Mouse (Mus musculus): ENCODE results near the gene Slc25a44. TPM values are rescaled to one million over a fixed set of nuclear protein-coding genes. Genes with fewer than 3 reads are reported as not detected.
A peak's percentile ranks its signal among the peaks of the same experiment; 100 is the strongest.

Slc25a44 gene
- polyA plus RNA-seq, 1 experiment from 2014 or later, result 17.0 TPM

DNA sequence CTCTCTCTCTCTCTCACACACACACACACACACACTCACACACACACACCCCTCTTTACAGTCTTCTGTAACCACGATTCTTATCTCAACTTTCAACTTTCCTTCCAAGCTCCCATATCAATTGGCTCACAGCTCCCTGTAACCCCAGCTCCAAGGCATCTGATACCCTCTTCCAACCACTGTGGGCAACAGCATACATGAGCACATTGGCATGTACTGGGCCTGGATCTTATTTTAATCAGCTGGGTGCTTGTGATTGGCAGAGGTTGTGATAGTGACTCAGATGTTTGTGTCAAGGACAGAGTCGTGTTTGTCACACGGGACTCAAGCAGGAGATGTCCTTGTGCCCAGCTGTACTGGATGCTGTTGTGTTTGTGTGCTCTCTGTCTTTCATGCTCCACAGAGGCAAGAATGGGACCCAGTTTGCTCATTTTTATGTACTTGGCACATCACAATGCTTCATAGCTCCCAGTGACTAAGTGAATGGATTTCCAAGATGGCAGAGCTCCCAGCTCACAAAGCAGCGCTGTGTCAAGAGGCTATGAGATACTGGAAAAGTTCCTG lies 2.5 kb upstream of the Slc25a44 start:
- Histone ChIP-seq H3K36me3 (no peaks in the 10 kb centered on the region), H3K9me3 (no peaks in the 10 kb centered on the region), H3K27me3 (no peaks in the 10 kb centered on the region), H3K4me3 (no peak overlapping the region), H3K9ac (no peak overlapping the region), H3K27ac (no peak overlapping the region), H3K4me1 (peaks cover 11% of the 10 kb centered on the region), H3K4me2 (replicated peaks) (no peak overlapping the region)
- WGBS, result 69% methylated on average over 4 of the region's 4 CpGs
- ATAC-seq (ENCODE audit: insufficient number of reproducible peaks, insufficient read depth, low FRiP score, low TSS enrichment), result no peak

DNA sequence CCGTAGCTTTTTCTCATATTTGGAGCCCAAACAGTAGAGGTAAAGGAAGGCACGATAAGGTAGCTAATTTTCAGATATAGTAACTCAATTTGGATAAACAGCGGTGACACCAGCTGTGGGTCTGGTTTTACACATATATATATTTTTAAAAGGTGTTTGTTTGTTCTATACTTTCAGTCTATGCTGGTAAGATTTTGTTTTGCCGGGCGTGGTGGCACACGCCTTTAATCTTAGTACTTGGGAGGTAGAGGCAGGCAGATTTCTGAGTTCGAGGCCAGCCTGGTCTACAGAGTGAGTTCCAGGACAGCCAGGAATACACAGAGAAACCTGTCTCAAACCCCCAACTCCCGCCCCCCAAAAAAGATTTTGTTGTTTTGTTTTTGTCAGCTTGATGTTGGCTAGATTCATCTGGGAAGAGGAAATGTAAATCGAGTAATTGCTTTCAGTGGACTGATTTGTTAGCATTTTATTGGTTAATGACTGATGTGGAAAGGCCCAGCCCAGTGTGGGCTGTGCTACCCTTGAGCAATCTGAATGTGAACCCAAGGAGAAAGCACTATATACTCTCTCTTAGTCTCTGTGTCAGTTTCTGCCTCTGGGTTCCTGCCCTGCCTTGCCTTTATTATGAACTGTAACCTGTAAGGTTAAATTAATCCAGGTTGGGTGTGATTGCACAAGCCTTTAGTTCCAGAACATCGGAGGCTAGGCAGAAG lies 925 bp upstream of the Slc25a44 start:
- no peak for ATAC-seq (ENCODE audit: insufficient number of reproducible peaks, insufficient read depth, low FRiP score, low TSS enrichment)
- H3K4me3 ChIP-seq, result no peak overlapping the region
- H3K9ac ChIP-seq, result no peak overlapping the region
- no peaks in the 10 kb centered on the region for H3K9me3 ChIP-seq
- 82% methylated on average over 10 of the region's 10 CpGs for WGBS
- peaks cover 11% of the 10 kb centered on the region for H3K4me1 ChIP-seq
- H3K27me3 ChIP-seq, result no peaks in the 10 kb centered on the region
- peaks cover 6% of the 10 kb centered on the region for H3K36me3 ChIP-seq
- H3K27ac ChIP-seq, result no peak overlapping the region
- H3K4me2 ChIP-seq (replicated peaks), result no peak overlapping the region

DNA sequence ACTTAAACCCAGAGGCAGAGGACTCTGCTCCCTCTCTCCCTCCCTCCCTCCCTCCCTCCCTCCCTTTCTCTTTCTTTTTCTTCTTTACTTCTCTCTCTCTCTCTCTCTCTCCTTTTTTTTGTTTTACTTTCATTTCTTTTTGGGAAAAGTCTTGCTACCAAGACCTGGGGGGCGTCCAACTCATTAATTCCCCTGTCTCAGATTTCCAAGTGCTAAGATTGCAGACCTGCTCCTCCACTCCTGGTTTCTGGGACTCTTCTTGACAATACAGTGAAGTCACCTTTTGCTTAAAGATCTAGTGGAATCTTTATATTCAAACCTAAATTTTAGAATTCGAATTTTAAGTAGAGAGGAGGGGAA lies 371 bp upstream of the Slc25a44 start:
- WGBS, result 6% methylated on average over 2 of the region's 2 CpGs
- Histone ChIP-seq H3K4me2 (replicated peaks) (peak overlapping the region; percentile 83), H3K27me3 (no peaks in the 10 kb centered on the region), H3K9ac (no peak overlapping the region), H3K4me1 (peaks cover 11% of the 10 kb centered on the region), H3K9me3 (no peaks in the 10 kb centered on the region), H3K4me3 (peak overlapping the region; percentile 65), H3K36me3 (peaks cover 11% of the 10 kb centered on the region), H3K27ac (no peak overlapping the region)
- ATAC-seq (ENCODE audit: insufficient number of reproducible peaks, insufficient read depth, low FRiP score, low TSS enrichment), result no peak

DNA sequence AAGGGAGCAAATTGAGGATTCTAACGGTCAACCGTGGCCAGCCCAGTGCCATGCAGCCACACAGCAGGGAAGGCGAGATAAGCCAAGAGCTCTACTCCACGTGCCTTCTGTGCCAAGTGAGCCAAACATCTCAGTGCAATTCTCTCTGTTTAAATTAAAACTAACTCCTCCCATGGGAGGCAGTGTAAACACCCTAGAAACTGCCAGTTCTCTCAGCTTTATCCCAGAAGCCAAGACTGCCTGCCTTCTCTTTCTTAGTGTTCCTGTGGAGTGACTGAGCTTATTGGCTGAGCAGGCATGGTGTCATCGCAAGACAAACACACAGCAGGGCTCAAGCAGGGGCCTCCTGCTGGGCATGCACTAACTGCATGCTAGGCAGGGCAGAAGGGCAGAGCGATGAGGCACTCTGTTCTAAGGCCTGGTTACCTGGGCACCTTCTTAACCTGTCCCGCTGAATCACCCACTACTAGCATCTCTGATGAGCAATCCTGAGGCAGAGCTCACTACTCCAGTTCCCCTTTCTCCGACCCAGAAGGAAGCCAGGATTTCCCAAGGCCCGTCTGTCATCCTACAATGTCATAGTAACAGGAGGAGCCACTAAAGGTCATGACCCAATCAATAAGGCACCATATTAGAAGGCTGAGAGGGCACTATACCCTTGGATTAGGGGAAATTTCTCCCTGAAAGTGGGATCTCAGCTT lies 2.8 kb downstream of the Slc25a44 start:
- H3K4me2 ChIP-seq (replicated peaks), result no peak overlapping the region
- H3K4me1 ChIP-seq, result peaks cover 11% of the 10 kb centered on the region
- no peaks in the 10 kb centered on the region for H3K27me3 ChIP-seq
- 45% methylated on average over 9 of the region's 9 CpGs for WGBS
- no peak overlapping the region for H3K9ac ChIP-seq
- no peak for ATAC-seq (ENCODE audit: insufficient number of reproducible peaks, insufficient read depth, low FRiP score, low TSS enrichment)
- H3K9me3 ChIP-seq, result no peaks in the 10 kb centered on the region
- H3K27ac ChIP-seq, result no peak overlapping the region
- H3K4me3 ChIP-seq, result no peak overlapping the region
- H3K36me3 ChIP-seq, result peaks cover 40% of the 10 kb centered on the region

DNA sequence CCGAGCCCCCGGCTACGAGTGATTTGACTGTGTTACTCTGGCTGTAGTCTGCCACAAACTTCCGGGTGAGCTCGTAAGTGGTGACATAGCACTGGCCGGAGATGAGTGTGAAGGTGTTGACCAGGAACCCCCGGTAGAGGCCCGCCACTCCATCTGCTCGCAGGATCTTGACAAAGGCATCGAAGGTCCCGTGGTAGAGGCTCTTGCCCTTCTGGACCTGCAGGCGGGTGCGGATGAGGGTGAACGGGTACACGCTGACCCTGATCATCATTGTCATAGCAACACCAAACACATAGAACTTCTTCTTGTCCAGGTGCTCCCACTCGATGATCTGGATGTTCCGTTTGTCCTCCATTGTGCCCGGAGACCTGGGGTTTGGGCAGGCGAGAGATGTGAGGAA lies 4.2 kb downstream of the Slc25a44 start:
- Histone ChIP-seq H3K27me3 (no peaks in the 10 kb centered on the region), H3K4me1 (peaks cover 11% of the 10 kb centered on the region), H3K27ac (no peak overlapping the region), H3K9me3 (no peaks in the 10 kb centered on the region), H3K9ac (no peak overlapping the region), H3K4me2 (replicated peaks) (no peak overlapping the region), H3K4me3 (no peak overlapping the region), H3K36me3 (peaks cover 52% of the 10 kb centered on the region)
- 91% methylated on average over 19 of the region's 19 CpGs for WGBS
- no peak for ATAC-seq (ENCODE audit: insufficient number of reproducible peaks, insufficient read depth, low FRiP score, low TSS enrichment)

DNA sequence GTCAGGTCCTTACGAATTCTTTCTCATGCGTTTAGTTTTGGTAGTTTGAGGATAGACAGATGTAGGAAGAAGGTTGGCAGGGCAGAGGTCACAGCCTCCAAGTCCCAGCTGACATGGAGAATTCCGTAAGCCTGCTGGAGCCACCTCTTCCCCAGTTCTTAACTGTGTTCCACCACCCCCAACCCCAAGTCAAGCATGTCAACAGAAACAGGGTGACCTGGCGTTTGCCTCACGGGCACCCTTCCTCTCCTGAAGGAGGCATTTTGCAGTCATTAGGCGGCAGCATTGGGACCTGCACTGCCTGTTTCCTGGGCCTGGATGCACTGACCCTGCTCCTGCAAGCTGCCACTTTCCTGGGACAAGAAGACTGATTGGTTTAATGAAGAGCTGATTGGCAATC lies 6.9 kb downstream of the Slc25a44 start:
- no peak overlapping the region for H3K27ac ChIP-seq
- ATAC-seq (ENCODE audit: insufficient number of reproducible peaks, insufficient read depth, low FRiP score, low TSS enrichment), result no peak
- no peaks in the 10 kb centered on the region for H3K9me3 ChIP-seq
- no peak overlapping the region for H3K9ac ChIP-seq
- H3K4me3 ChIP-seq, result no peak overlapping the region
- H3K27me3 ChIP-seq, result no peaks in the 10 kb centered on the region
- no peaks in the 10 kb centered on the region; the same call in 1 of the 2 replicates for H3K4me1 ChIP-seq
- 83% methylated on average over 6 of the region's 6 CpGs for WGBS
- peaks cover 78% of the 10 kb centered on the region for H3K36me3 ChIP-seq
- no peak overlapping the region for H3K4me2 ChIP-seq (replicated peaks)

DNA sequence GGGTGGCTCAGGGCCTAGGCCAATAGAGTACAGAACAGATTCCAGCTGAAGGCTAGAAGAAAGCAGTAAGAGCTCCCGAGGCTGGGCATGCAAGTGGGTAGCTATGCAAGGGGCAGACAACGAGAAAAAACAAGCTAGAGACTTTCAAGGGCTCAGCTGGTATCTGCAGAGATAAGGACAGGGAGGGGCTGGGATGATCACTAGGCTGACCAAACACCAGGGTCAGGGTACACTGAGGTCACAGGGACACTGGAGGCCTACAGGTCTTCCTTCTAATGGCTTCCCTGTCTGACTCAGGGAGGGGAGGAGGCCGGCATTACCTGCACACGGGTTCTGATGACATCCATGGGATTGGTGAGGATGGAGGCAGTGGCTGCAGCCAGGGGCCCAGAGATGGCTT lies 9.3 kb downstream of the Slc25a44 start:
- H3K27me3 ChIP-seq, result no peaks in the 10 kb centered on the region
- H3K4me1 ChIP-seq, result no peaks in the 10 kb centered on the region
- 83% methylated on average over 4 of the region's 4 CpGs for WGBS
- no peak overlapping the region for H3K4me2 ChIP-seq (replicated peaks)
- no peaks in the 10 kb centered on the region for H3K9me3 ChIP-seq
- peaks cover 86% of the 10 kb centered on the region for H3K36me3 ChIP-seq
- no peak overlapping the region for H3K27ac ChIP-seq
- H3K9ac ChIP-seq, result no peak overlapping the region
- ATAC-seq (ENCODE audit: insufficient number of reproducible peaks, insufficient read depth, low FRiP score, low TSS enrichment), result no peak
- no peak overlapping the region for H3K4me3 ChIP-seq

DNA sequence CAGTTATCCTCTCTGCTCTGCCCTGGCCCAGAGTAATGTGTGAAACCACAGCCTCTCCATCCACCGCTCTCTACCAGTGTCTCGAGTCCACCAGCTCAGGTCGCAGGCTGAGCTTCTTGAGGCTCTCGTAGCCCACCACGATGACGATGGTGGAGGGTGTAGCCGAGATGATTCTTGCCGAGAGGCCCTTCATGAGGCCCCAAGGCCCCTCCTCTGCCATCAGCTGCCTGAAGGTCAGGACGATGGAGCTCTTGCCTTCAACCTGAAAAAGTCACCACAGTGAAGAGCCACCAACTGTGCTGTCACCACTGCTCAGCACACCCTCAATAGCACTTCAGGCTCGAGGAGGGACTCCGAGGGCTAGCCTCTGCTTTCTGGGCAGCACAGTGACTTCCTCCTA lies 12.3 kb downstream of the Slc25a44 start:
- no peak for ATAC-seq (ENCODE audit: insufficient number of reproducible peaks, insufficient read depth, low FRiP score, low TSS enrichment)
- Histone ChIP-seq H3K9me3 (no peaks in the 10 kb centered on the region), H3K27me3 (no peaks in the 10 kb centered on the region), H3K36me3 (peaks cover 56% of the 10 kb centered on the region), H3K4me3 (no peak overlapping the region), H3K27ac (no peak overlapping the region), H3K4me2 (replicated peaks) (no peak overlapping the region), H3K4me1 (peaks cover 11% of the 10 kb centered on the region), H3K9ac (no peak overlapping the region)
- WGBS, result 89% methylated on average over 11 of the region's 11 CpGs

DNA sequence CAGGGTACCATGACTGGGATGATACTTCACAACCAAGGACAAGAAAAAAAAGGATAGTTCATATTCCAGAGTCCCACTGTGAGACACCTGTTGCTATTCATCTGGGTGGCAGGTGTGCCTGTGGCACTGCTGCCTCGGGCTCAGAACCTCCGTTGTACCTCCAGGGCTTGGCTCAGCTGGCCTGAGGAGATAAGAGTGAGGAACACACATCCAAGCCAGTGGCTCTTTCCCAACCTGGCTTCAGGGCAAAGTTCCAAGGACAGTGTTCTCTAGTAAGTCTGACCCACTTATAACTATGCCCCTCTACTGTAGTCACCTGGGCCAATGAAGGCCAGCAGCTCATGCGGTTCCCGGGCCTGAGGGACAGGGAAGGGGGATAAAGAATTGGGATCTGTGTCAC lies 13.3 kb downstream of the Slc25a44 start:
- H3K36me3 ChIP-seq, result peaks cover 51% of the 10 kb centered on the region
- H3K27me3 ChIP-seq, result no peaks in the 10 kb centered on the region
- no peak overlapping the region for H3K4me3 ChIP-seq
- H3K4me2 ChIP-seq (replicated peaks), result no peak overlapping the region
- no peak overlapping the region for H3K9ac ChIP-seq
- H3K27ac ChIP-seq, result no peak overlapping the region
- 86% methylated on average over 4 of the region's 4 CpGs for WGBS
- no peaks in the 10 kb centered on the region for H3K9me3 ChIP-seq
- no peak for ATAC-seq (ENCODE audit: insufficient number of reproducible peaks, insufficient read depth, low FRiP score, low TSS enrichment)
- peaks cover 11% of the 10 kb centered on the region for H3K4me1 ChIP-seq

DNA sequence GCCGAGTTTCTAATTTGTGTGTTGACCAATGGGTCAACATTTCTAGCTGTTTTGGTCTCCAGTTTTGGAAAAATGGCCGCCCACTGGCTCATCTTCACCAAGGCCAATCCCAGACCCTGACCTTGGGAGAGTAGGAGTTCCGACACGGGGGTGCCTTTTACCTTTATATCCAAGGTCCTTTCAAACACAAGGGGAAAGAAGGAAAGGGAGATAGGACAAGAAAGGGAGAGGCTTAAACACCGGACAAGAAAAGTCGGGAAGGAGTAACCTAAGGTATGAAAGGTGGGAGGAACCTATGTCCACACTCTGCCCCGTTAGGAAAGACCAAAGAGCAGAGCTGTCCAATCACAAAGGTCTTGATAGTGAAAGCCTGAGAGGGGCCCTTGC lies 14.3 kb downstream of the Slc25a44 start:
- peak overlapping the region; percentile 66 for H3K4me2 ChIP-seq (replicated peaks)
- no peaks in the 10 kb centered on the region for H3K9me3 ChIP-seq
- ATAC-seq (ENCODE audit: insufficient number of reproducible peaks, insufficient read depth, low FRiP score, low TSS enrichment), result no peak
- peaks cover 11% of the 10 kb centered on the region for H3K4me1 ChIP-seq
- H3K27ac ChIP-seq, result peak overlapping the region; percentile 94; the same call in 1 of the 2 replicates
- H3K27me3 ChIP-seq, result no peaks in the 10 kb centered on the region
- WGBS, result 30% methylated on average over 7 of the region's 7 CpGs
- peak overlapping the region; percentile 89; the same call in 1 of the 2 replicates for H3K9ac ChIP-seq
- peak overlapping the region; percentile 62 for H3K4me3 ChIP-seq
- H3K36me3 ChIP-seq, result peaks cover 40% of the 10 kb centered on the region

DNA sequence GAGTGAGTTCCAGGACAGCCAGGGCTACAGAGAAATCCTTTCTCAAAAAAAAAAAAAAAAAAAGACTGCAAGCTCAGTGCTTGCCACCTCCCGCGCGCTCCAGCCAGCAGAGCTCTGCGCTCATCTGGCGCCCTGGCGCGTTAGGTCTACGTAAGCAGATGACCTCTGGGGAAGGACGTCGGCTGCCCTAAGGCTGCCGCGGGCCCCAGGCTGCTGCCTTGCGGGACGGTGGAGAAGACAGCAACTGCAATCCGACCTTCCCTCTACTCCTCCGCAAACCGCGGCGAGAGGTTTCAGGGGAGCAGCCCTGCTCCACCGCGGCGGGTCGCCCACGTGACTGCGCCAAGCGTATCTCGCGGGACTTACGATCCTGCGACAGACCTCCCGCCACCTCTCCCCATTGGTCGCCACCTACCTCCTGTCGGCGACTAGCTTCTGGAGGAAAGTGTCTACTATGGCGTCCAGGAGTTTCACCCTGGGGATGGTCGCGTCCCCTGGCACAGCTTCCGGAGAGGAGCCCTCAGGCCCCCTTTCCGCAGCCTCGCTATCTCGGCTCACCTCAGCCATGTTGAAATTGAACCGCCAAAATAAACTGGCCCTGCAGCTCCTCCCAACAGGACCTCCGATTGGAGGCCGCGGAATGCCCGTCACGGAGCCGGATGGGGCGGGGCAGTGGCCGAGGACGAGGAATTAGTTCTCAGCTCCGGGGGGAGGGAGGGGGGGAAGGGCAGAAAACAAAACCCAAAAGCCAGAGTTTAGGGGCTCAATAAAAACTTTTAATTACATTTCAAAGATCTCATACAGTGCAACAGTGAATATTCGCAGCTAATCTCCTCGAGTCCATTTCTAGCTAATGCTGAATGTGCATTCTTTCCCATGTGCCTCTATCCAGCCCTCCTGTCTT lies 14.9 kb downstream of the Slc25a44 start, which contains the start of gene Pmf1:
Pmf1 (minus strand) TSS at position 591 of the 904 bp plus-strand sequence.
- peak within 1 kb of the TSS; percentile 62 for H3K4me3 ChIP-seq
- under 1% methylated on average over 54 of the region's 54 CpGs for WGBS
- H3K9ac ChIP-seq, result peak within 1 kb of the TSS; percentile 89
- H3K36me3 ChIP-seq, result peaks cover 34% of the 10 kb centered on the region
- H3K4me1 ChIP-seq, result peaks cover 11% of the 10 kb centered on the region
- peak within 1 kb of the TSS; percentile 66 for H3K4me2 ChIP-seq (replicated peaks)
- peak; percentile 86 for ATAC-seq (ENCODE audit: insufficient number of reproducible peaks, insufficient read depth, low FRiP score, low TSS enrichment)
- H3K9me3 ChIP-seq, result no peaks in the 10 kb centered on the region
- peak within 1 kb of the TSS; percentile 94 for H3K27ac ChIP-seq
- no peaks in the 10 kb centered on the region for H3K27me3 ChIP-seq

Data from embryonic facial prominence, embryonic 12.5 days (tissue).